Mouse (Mus musculus): ENCODE data around the gene Sis.

- TF ChIP-seq ZNF384 (IDR thresholded peaks at IDR 0.05; ENCODE audit: low read depth, low read length) (no peak), CTCF (conservative IDR thresholded peaks at IDR 0.05 in 1 of 2, IDR thresholded peaks at IDR 0.05 in 1 of 2; ENCODE audit: low read depth in 2 of 2, low read length in 2 of 2) (no peak), MXI1 (IDR thresholded peaks at IDR 0.05; ENCODE audit: low read depth, low read length) (no peak), BHLHE40 (IDR thresholded peaks at IDR 0.05; ENCODE audit: low read depth, low read length) (no peak), POLR2A (IDR thresholded peaks at IDR 0.05; ENCODE audit: low read depth, low read length) (no peak), MYC (IDR thresholded peaks at IDR 0.05; ENCODE audit: low read depth, low read length) (no peak), RAD21 (IDR thresholded peaks at IDR 0.05; ENCODE audit: low read depth, low read length) (no peak), USF2 (conservative IDR thresholded peaks at IDR 0.05; ENCODE audit: low read depth, low read length) (no peak)
Measured at GRCm38 (mm10) chr3:73002933-73003696, 35.5 kb upstream of the Sis start.
